In the genomic region with DNA sequence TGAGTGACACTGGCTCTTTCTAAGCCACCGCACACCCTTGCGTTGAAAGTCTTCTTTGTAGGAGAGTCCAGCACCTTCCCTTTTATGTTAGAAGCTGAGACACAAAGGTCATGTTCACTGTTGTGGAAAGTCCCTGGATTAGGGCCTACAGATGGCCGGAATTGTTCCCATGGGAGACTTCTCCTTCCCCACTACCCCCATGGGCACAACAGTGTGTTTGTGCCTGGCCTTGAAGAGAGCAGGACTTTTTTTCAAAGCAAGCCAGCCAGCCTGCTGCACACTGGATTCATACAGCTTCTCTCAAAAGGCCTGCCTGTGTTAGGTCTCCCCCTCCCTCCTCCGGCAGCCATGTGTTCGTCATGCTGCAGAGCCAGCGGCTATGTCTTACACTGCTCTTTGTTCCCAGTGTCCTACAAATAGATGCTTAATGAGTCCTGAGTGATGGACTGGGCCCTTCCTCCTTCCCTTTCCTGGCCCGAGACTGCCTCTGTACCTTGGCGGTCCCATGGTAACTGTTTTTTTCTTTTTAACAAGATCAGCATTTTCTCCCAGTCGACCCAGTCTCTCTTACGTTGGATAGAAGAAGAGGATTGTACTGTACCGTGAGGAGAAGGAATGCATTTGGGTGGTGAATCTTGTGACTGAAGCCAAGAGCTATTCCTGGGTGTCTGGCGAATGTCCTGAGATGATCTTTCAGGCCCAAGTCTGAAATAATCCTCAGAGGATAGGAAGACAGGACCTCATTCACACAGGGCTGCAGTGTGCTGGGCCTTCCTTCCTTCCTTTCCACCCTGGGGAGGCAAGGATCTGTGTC, we compare ENCODE assay signal across 10 mouse cellular contexts. TPM values are rescaled to one million over a fixed set of nuclear protein-coding genes. Genes with fewer than 3 reads are reported as not detected.
A peak's percentile ranks its signal among the peaks of the same experiment; 100 is the strongest.
DNase-seq lines count a peak whose midpoint lies in the region; ATAC-seq lines count a peak whose summit lies in the region.
"Had no signal": no experiment of that assay in that cellular context is flagged by ENCODE, and none has a peak within 500 bp of the region (broad histone marks: within the 10 kb centered on the region; RNA-seq: fewer than 3 reads in every experiment).

No protein-coding gene starts in this region.

- no peak overlapping the region for H3K4me3 ChIP-seq in hindbrain, embryonic 14.5 days (replicated peaks; ENCODE audit: low read length)
- H3K4me3 ChIP-seq in midbrain, embryonic 15.5 days = no peak overlapping the region
- H3K4me3 ChIP-seq: liver, embryonic 15.5 days had no signal

- H3K9me3 ChIP-seq in hindbrain, embryonic 14.5 days (ENCODE audit: control insufficient read depth, low read length) = no peaks in the 10 kb centered on the region
- no peaks in the 10 kb centered on the region for H3K9me3 ChIP-seq in midbrain, embryonic 15.5 days
- H3K9me3 ChIP-seq: liver, embryonic 15.5 days had no signal

- peaks cover 47% of the 10 kb centered on the region for H3K36me3 ChIP-seq in hindbrain, embryonic 14.5 days (replicated peaks; ENCODE audit: control insufficient read depth, insufficient read depth)
- H3K36me3 ChIP-seq in midbrain, embryonic 15.5 days (replicated peaks) = no peaks in the 10 kb centered on the region; the same call in 1 of the 2 replicates
- H3K36me3 ChIP-seq: G1E; liver, embryonic 15.5 days had no signal

- H3K9ac ChIP-seq in hindbrain, embryonic 14.5 days = peak overlapping the region; percentile 49
- H3K9ac ChIP-seq in midbrain, embryonic 15.5 days = 0 out of 2 replicates have a peak overlapping the region, but pooled peaks have one; percentile 11
- H3K9ac ChIP-seq: liver, embryonic 15.5 days had no signal

- peak; percentile 94 for DNase-seq in Muller cell, postnatal 12 days (ENCODE audit: inconsistent ontology term)
- DNase-seq in cerebellum, adult 8-10 months = peak; percentile 17
- peak; percentile 75 for DNase-seq in hindbrain, embryonic 14.5 days (ENCODE audit: low spot score)
- peak; percentile 67 to 68 for DNase-seq in layer of hippocampus, postnatal 36 days
- DNase-seq in thymus, postnatal 0 days (ENCODE audit: low spot score) = no peak
- DNase-seq in urinary bladder, postnatal 36 days (ENCODE audit: low spot score in 2 of 2) = no peak

- 19% methylated on average over 12 of the region's 12 CpGs for WGBS in hindbrain, embryonic 14.5 days
- 23% methylated on average over 12 of the region's 12 CpGs for WGBS in midbrain, embryonic 15.5 days

- peak; percentile 76 for ATAC-seq in frontal cortex, adult (ENCODE audit: low TSS enrichment)
- peak; percentile 86 for ATAC-seq in hindbrain, embryonic 14.5 days (ENCODE audit: low FRiP score)
- ATAC-seq in midbrain, embryonic 15.5 days (replicated peaks) = peak; percentile 88

- peak overlapping the region; percentile 79 for H3K27ac ChIP-seq in hindbrain, embryonic 14.5 days
- H3K27ac ChIP-seq in midbrain, embryonic 15.5 days = peak overlapping the region; percentile 70
- H3K27ac ChIP-seq: liver, embryonic 15.5 days had no signal

- H3K27me3 ChIP-seq in hindbrain, embryonic 14.5 days (ENCODE audit: control insufficient read depth, insufficient read depth, low read length) = no peaks in the 10 kb centered on the region
- no peaks in the 10 kb centered on the region for H3K27me3 ChIP-seq in midbrain, embryonic 15.5 days (replicated peaks)

- peak overlapping the region; percentile 31 for H3K4me2 ChIP-seq in hindbrain, embryonic 14.5 days (replicated peaks)
- H3K4me2 ChIP-seq in midbrain, embryonic 15.5 days = peak overlapping the region; percentile 34
- H3K4me2 ChIP-seq: liver, embryonic 15.5 days had no signal

- H3K4me1 ChIP-seq in hindbrain, embryonic 14.5 days (replicated peaks; ENCODE audit: control insufficient read depth, insufficient read depth, low read length) = peaks cover 55% of the 10 kb centered on the region
- peaks cover 61% of the 10 kb centered on the region for H3K4me1 ChIP-seq in midbrain, embryonic 15.5 days

RNA-seq across cellular contexts. Expression of gene Lbh, which starts 7.9 kb away (rescaled TPM):
- 6.4 and 8.1 TPM in 2 replicates for polyA plus RNA-seq in hindbrain, embryonic 14.5 days (2014; fragmentation: Nextera tagmentation; extraction: Ambion mirVana)
- total RNA-seq in layer of hippocampus, postnatal 36 days (2021) = 10 to 100 TPM; 32.6 to 35.7 TPM
- polyA plus RNA-seq in midbrain, embryonic 15.5 days (2015; fragmentation: Nextera tagmentation; extraction: Ambion mirVana) = 5.7 and 5.9 TPM in 2 replicates
- polyA plus RNA-seq in thymus, postnatal 0 days (2015; fragmentation: Nextera tagmentation; extraction: Ambion mirVana) = 9.5 and 10.4 TPM in 2 replicates

Comparison
In these comparisons a context has a peak if more than half of its experiments do, and no peak if none do; other contexts are left out.
1. DNase-seq: peak in Muller cell, postnatal 12 days (single experiment), cerebellum, adult 8-10 months (single experiment), hindbrain, embryonic 14.5 days (single experiment) and layer of hippocampus, postnatal 36 days (2 of 2); none in thymus, postnatal 0 days (single experiment) and urinary bladder, postnatal 36 days (0 of 2).
2. Peak in every context shown above with its lines, with median percentiles within 50 percentile points of each other: ATAC-seq.